Mouse (Mus musculus): ENCODE measurements at regions not wholly inside any gene's neighbourhood (a gene's known extent, or its start where the extent isn't known, plus 50 kb on each side); places are given as distances from the start of the nearest gene placed in this dataset.
"Not testable (repeated sequence)": the region's sequence is repeated elsewhere in the genome, so short reads cannot be mapped to it uniquely, and the experiment has no call there.

DNA sequence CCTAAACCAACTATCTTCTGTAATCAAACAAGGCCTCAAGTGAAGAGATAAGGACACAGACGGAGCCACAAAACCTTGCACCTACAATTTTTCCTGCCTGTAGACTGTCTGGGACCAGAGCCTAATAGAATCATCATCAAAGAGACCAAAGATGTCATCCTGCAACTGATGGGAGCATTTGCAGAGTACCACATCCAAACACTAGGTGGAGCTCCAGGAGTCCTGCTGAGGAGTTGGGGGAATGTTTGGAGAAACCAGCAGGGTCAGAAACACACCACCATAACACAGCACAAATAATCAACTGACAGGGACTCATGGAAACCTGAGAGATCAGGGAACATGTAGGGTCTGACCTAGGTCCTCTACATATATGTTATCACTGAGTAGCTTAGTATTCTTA is 160.9 kb downstream of the Gm6760 start:
- DNase-seq = peak; percentile 1

DNA sequence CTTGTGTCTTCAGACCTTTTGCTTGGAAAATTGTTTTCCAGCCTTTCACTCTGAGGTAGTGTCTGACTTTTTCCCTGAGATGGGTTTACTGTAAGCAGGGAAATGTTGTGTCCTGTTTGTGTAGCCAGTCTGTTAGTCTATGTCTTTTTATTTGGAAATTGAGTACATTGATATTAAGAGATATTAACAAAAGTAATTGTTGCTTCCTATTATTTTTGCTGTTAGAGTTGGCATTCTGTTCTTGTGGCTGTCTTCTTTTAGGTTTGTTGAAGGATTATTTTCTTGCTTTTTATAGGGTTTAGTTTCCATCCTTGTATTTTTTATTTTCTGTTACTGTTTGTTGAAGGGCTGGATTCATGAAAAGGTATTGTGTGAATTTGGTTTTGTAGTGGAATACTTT is 179.6 kb downstream of the Gm6760 start:
- DNase-seq = not testable (repeated sequence)
